ENCODE assay signal across 10 mouse cellular contexts in genomic region chr2:9433110-9433940, GRCm38 (mm10).
A peak's percentile ranks its signal among the peaks of the same experiment; 100 is the strongest.
DNase-seq lines count a peak whose midpoint lies in the region; ATAC-seq lines count a peak whose summit lies in the region.
"Had no signal": no experiment of that assay in that cellular context is flagged by ENCODE, and none has a peak within 500 bp of the region (broad histone marks: within the 10 kb centered on the region; RNA-seq: fewer than 3 reads in every experiment).

No protein-coding gene starts in this region.

- H3K9ac ChIP-seq in forebrain, embryonic 15.5 days (replicated peaks) = no peak overlapping the region
- H3K9ac ChIP-seq in embryonic facial prominence, embryonic 14.5 days (ENCODE audit: low read depth, low read length) = no peak overlapping the region
- no peak overlapping the region for H3K9ac ChIP-seq in midbrain, embryonic 12.5 days (replicated peaks)
- no peak overlapping the region for H3K9ac ChIP-seq in intestine, embryonic 15.5 days

- no peak overlapping the region for H3K4me3 ChIP-seq in forebrain, embryonic 15.5 days
- no peak overlapping the region for H3K4me3 ChIP-seq in forebrain, embryonic 10.5 days
- H3K4me3 ChIP-seq in embryonic facial prominence, embryonic 14.5 days (ENCODE audit: low read depth, low read length) = no peak overlapping the region
- H3K4me3 ChIP-seq in midbrain, embryonic 12.5 days = no peak overlapping the region
- H3K4me3 ChIP-seq in intestine, embryonic 15.5 days (replicated peaks) = no peak overlapping the region

- intact Hi-C loops in left cerebral cortex, postnatal 4 days (cut with DNase I) = no loop called here
- intact Hi-C loops in left cerebral cortex, postnatal 10 days (cut with DNase I) = no loop called here

- H3K9me3 ChIP-seq in forebrain, embryonic 15.5 days = no peaks in the 10 kb centered on the region
- no peaks in the 10 kb centered on the region for H3K9me3 ChIP-seq in forebrain, embryonic 10.5 days
- H3K9me3 ChIP-seq in embryonic facial prominence, embryonic 14.5 days (ENCODE audit: control insufficient read depth, low read length) = no peaks in the 10 kb centered on the region
- no peaks in the 10 kb centered on the region for H3K9me3 ChIP-seq in midbrain, embryonic 12.5 days
- H3K9me3 ChIP-seq in intestine, embryonic 15.5 days = no peaks in the 10 kb centered on the region

- whole genome bisulfite sequencing in forebrain, embryonic 15.5 days = 25% methylated on average over 17 of the region's 17 CpGs
- 33% methylated on average over 17 of the region's 17 CpGs for WGBS in forebrain, embryonic 10.5 days
- WGBS in embryonic facial prominence, embryonic 14.5 days = 28% methylated on average over 17 of the region's 17 CpGs
- 27% methylated on average over 17 of the region's 17 CpGs for WGBS in midbrain, embryonic 12.5 days
- 23% methylated on average over 17 of the region's 17 CpGs for WGBS in intestine, embryonic 15.5 days

- no peaks in the 10 kb centered on the region for H3K27me3 ChIP-seq in forebrain, embryonic 15.5 days
- H3K27me3 ChIP-seq in forebrain, embryonic 10.5 days (ENCODE audit: poor library complexity, severe bottlenecking) = no peaks in the 10 kb centered on the region
- H3K27me3 ChIP-seq in embryonic facial prominence, embryonic 14.5 days (replicated peaks; ENCODE audit: control insufficient read depth, insufficient read depth, low read length) = no peaks in the 10 kb centered on the region
- no peaks in the 10 kb centered on the region for H3K27me3 ChIP-seq in midbrain, embryonic 12.5 days
- H3K27me3 ChIP-seq in intestine, embryonic 15.5 days (replicated peaks) = no peaks in the 10 kb centered on the region

- no peaks in the 10 kb centered on the region for H3K36me3 ChIP-seq in forebrain, embryonic 15.5 days
- no peaks in the 10 kb centered on the region for H3K36me3 ChIP-seq in forebrain, embryonic 10.5 days (replicated peaks)
- no peaks in the 10 kb centered on the region for H3K36me3 ChIP-seq in embryonic facial prominence, embryonic 14.5 days (ENCODE audit: control insufficient read depth, insufficient read depth, low read length)
- no peaks in the 10 kb centered on the region for H3K36me3 ChIP-seq in midbrain, embryonic 12.5 days
- no peaks in the 10 kb centered on the region for H3K36me3 ChIP-seq in intestine, embryonic 15.5 days

- H3K4me1 ChIP-seq in forebrain, embryonic 15.5 days = peaks cover 4% of the 10 kb centered on the region; the same call in 1 of the 2 replicates
- H3K4me1 ChIP-seq in forebrain, embryonic 10.5 days = no peaks in the 10 kb centered on the region
- H3K4me1 ChIP-seq in embryonic facial prominence, embryonic 14.5 days (ENCODE audit: control insufficient read depth, insufficient read depth, low read length) = no peaks in the 10 kb centered on the region
- H3K4me1 ChIP-seq in midbrain, embryonic 12.5 days = no peaks in the 10 kb centered on the region
- no peaks in the 10 kb centered on the region for H3K4me1 ChIP-seq in intestine, embryonic 15.5 days (replicated peaks)

- no peak overlapping the region for H3K27ac ChIP-seq in forebrain, embryonic 15.5 days (replicated peaks)
- no peak overlapping the region for H3K27ac ChIP-seq in forebrain, embryonic 10.5 days
- no peak overlapping the region for H3K27ac ChIP-seq in embryonic facial prominence, embryonic 14.5 days (replicated peaks; ENCODE audit: low read depth, low read length)
- H3K27ac ChIP-seq in midbrain, embryonic 12.5 days (replicated peaks) = peak overlapping the region; percentile 58; the same call in 1 of the 2 replicates
- H3K27ac ChIP-seq in intestine, embryonic 15.5 days = no peak overlapping the region
- H3K27ac ChIP-seq: stomach, postnatal 0 days had no signal

- H3K4me2 ChIP-seq in forebrain, embryonic 15.5 days (replicated peaks) = peak overlapping the region; percentile 11
- H3K4me2 ChIP-seq in embryonic facial prominence, embryonic 14.5 days (ENCODE audit: low read depth, low read length) = 0 out of 2 replicates have a peak overlapping the region, but pooled peaks have one; percentile 10
- no peak overlapping the region; the same call in 1 of the 2 replicates for H3K4me2 ChIP-seq in midbrain, embryonic 12.5 days (replicated peaks)
- no peak overlapping the region for H3K4me2 ChIP-seq in intestine, embryonic 15.5 days (replicated peaks)

- DNase-seq in forebrain, embryonic 10.5 days (ENCODE audit: extremely low spot score, low spot score) = no peak
- peak; percentile 6 for DNase-seq in left cerebral cortex, postnatal 4 days
- no peak for DNase-seq in left cerebral cortex, postnatal 10 days (ENCODE audit: extremely low spot score in 1 of 2, low spot score in 2 of 2)
- peak; percentile 2 for DNase-seq in embryonic facial prominence, embryonic 14.5 days (ENCODE audit: low spot score)
- DNase-seq in spleen, postnatal 4 days (ENCODE audit: low spot score in 2 of 2) = no peak
- DNase-seq: lung, postnatal 4 days had no signal

- ATAC-seq in forebrain, embryonic 15.5 days (replicated peaks) = no peak
- ATAC-seq in embryonic facial prominence, embryonic 14.5 days (ENCODE audit: low read depth) = no peak
- ATAC-seq in midbrain, embryonic 12.5 days (ENCODE audit: low FRiP score, low read depth) = peak; percentile 72
- ATAC-seq in intestine, embryonic 15.5 days = no peak

Comparison
In these comparisons a context has a peak if more than half of its experiments do, and no peak if none do; other contexts are left out.
1. DNase-seq: peak in left cerebral cortex, postnatal 4 days (single experiment) and embryonic facial prominence, embryonic 14.5 days (single experiment); none in forebrain, embryonic 10.5 days (single experiment), left cerebral cortex, postnatal 10 days (0 of 2) and spleen, postnatal 4 days (0 of 2).
2. H3K4me2 ChIP-seq: peak in forebrain, embryonic 15.5 days (single experiment) and embryonic facial prominence, embryonic 14.5 days (single experiment); none in midbrain, embryonic 12.5 days (single experiment) and intestine, embryonic 15.5 days (single experiment).